Mouse (Mus musculus): ENCODE data around the gene Taok3. TPM values are rescaled to one million over a fixed set of nuclear protein-coding genes. Genes with fewer than 3 reads are reported as not detected.
A peak's percentile ranks its signal among the peaks of the same experiment; 100 is the strongest.

Taok3 gene
- 17.4 and 18.6 TPM in 2 replicates for total RNA-seq (2012; rRNA removed)
- 7.2 and 8.3 TPM in 2 replicates for total RNA-seq (2014; rRNA removed)
- polyA plus RNA-seq (2012; ENCODE audit: insufficient read length, low read depth): 34.6 and 35.0 TPM in 2 replicates

- H3K27me3 ChIP-seq (replicated peaks): peaks cover 6% of the 10 kb centered on the region
- H3K4me2 ChIP-seq (ENCODE audit: insufficient read depth, low read depth, poor library complexity, severe bottlenecking): peak within 1 kb of the TSS; percentile 87
- H3K9me3 ChIP-seq (replicated peaks; ENCODE audit: low read length): no peaks in the 10 kb centered on the region
- peak within 1 kb of the TSS; percentile 85 for H3K9ac ChIP-seq (ENCODE audit: insufficient read depth, low read depth)
- peak; percentile 99 for DNase-seq (ENCODE audit: extremely low read depth)
- in situ Hi-C loops (cut with MboI; ENCODE audit: low pct_ligation_motif_present, low pct_unique_long_range_greater_than_20kb, low sequenced_read_pairs): loop anchor here (5.0 to 10.0 kb wide), 2 partner anchors 165 to 372 kb away; partner anchors contain the start of gene Pebp1
- H3K36me3 ChIP-seq (replicated peaks in 1 of 2; ENCODE audit: control insufficient read depth in 1 of 2, insufficient read depth in 1 of 2, low read length in 1 of 2): no peaks in the 10 kb centered on the region
- peak within 1 kb of the TSS; percentile 77 to 90 (median 84) for H3K4me3 ChIP-seq (replicated peaks in 1 of 3; ENCODE audit: low read depth in 2 of 3, low read length in 2 of 3, poor library complexity in 1 of 3)
- peaks cover 0 to 27% of the 10 kb centered on the region in 2 experiments; a peak in 2 of 4 replicates for H3K4me1 ChIP-seq (ENCODE audit: control insufficient read depth in 1 of 2, insufficient read depth in 2 of 2)
- dilution Hi-C loops (cut with MboI; ENCODE audit: extremely low pct_ligation_motif_present, extremely low pct_unique_long_range_greater_than_20kb, low sequenced_read_pairs): no loop called here
- TF ChIP-seq KAT2A (IDR thresholded peaks at IDR 0.05; ENCODE audit: insufficient replicate concordance, low read length): peak; percentile 64; the same call in 1 of the 2 replicates
- TF ChIP-seq ZMIZ1 (IDR thresholded peaks at IDR 0.05; ENCODE audit: low read depth, low read length): peak; percentile 32; the same call in 1 of the 2 replicates
- peak; percentile 42; the same call in 1 of the 2 replicates for TF ChIP-seq NRF1 (IDR thresholded peaks at IDR 0.05; ENCODE audit: low read depth, low read length)
- no peak; the same call in 1 of the 2 replicates for TF ChIP-seq GABPA (IDR thresholded peaks at IDR 0.05; ENCODE audit: insufficient replicate concordance, low read depth, low read length)
- TF ChIP-seq SIN3A (IDR thresholded peaks at IDR 0.05; ENCODE audit: low read length): peak; percentile 97
- no peak for TF ChIP-seq USF2 (conservative IDR thresholded peaks at IDR 0.05; ENCODE audit: low read depth, low read length)
- peak; percentile 73 for TF ChIP-seq TBP (conservative IDR thresholded peaks at IDR 0.05; ENCODE audit: low read depth, low read length)
- no peak for TF ChIP-seq ZKSCAN1 (IDR thresholded peaks at IDR 0.05; ENCODE audit: borderline replicate concordance, low read depth, low read length)
- TF ChIP-seq NELFE (IDR thresholded peaks at IDR 0.05; ENCODE audit: low read depth, low read length): peak; percentile 92
- TF ChIP-seq ZNF384 (IDR thresholded peaks at IDR 0.05; ENCODE audit: low read depth, low read length): peak; percentile 49
- no peak for TF ChIP-seq ETS1 (conservative IDR thresholded peaks at IDR 0.05; ENCODE audit: low read depth, low read length)
- no peak for TF ChIP-seq PAX5 (IDR thresholded peaks at IDR 0.05; ENCODE audit: low read length)
- peak; percentile 45 for TF ChIP-seq IRF4 (IDR thresholded peaks at IDR 0.05; ENCODE audit: low read depth, low read length)
- peak; percentile 98 for TF ChIP-seq ELF1 (IDR thresholded peaks at IDR 0.05; ENCODE audit: low read depth, low read length)
- peak; percentile 83 for TF ChIP-seq CHD2 (IDR thresholded peaks at IDR 0.05; ENCODE audit: low read length)
- TF ChIP-seq MAX (IDR thresholded peaks at IDR 0.05; ENCODE audit: low read length): peak; percentile 70; the same call in 1 of the 2 replicates
- no peak for TF ChIP-seq CTCF (conservative IDR thresholded peaks at IDR 0.05 in 1 of 2, IDR thresholded peaks at IDR 0.05 in 1 of 2; ENCODE audit: low read depth in 2 of 2, low read length in 2 of 2)
- TF ChIP-seq MXI1 (IDR thresholded peaks at IDR 0.05; ENCODE audit: low read depth, low read length): peak; percentile 89
- peak; percentile 96 for TF ChIP-seq POLR2A (IDR thresholded peaks at IDR 0.05; ENCODE audit: low read depth, low read length)
- no peak for TF ChIP-seq E2F4 (IDR thresholded peaks at IDR 0.05; ENCODE audit: insufficient replicate concordance, low read depth, low read length)
- TF ChIP-seq UBTF (IDR thresholded peaks at IDR 0.05; ENCODE audit: low read depth, low read length): no peak
- TF ChIP-seq MAZ (IDR thresholded peaks at IDR 0.05; ENCODE audit: low read depth, low read length): peak; percentile 90
- TF ChIP-seq RAD21 (IDR thresholded peaks at IDR 0.05; ENCODE audit: low read depth, low read length): no peak
- TF ChIP-seq EP300 (IDR thresholded peaks at IDR 0.05; ENCODE audit: low read length): no peak; the same call in 1 of the 2 replicates
- TF ChIP-seq RCOR1 (conservative IDR thresholded peaks at IDR 0.05; ENCODE audit: low read depth, low read length): peak; percentile 67; the same call in 1 of the 2 replicates
- TF ChIP-seq JUND (conservative IDR thresholded peaks at IDR 0.05; ENCODE audit: low read depth, low read length): no peak
- TF ChIP-seq POLR2AphosphoS2 (IDR thresholded peaks at IDR 0.05; ENCODE audit: low read depth, low read length): no peak
- no peak for TF ChIP-seq CHD1 (IDR thresholded peaks at IDR 0.05; ENCODE audit: low read depth, low read length)
- no peak for TF ChIP-seq MAFK (IDR thresholded peaks at IDR 0.05; ENCODE audit: insufficient replicate concordance, low read length)
- peak; percentile 72; the same call in 1 of the 2 replicates for TF ChIP-seq MEF2A (IDR thresholded peaks at IDR 0.05; ENCODE audit: borderline replicate concordance, low read depth, low read length)
- TF ChIP-seq JUN (IDR thresholded peaks at IDR 0.05; ENCODE audit: insufficient read depth, low read depth, low read length): no peak
- peak; percentile 45 for TF ChIP-seq BHLHE40 (IDR thresholded peaks at IDR 0.05; ENCODE audit: low read depth, low read length)
- peak; percentile 94 for TF ChIP-seq HCFC1 (IDR thresholded peaks at IDR 0.05; ENCODE audit: low read depth, low read length)
- TF ChIP-seq TCF12 (IDR thresholded peaks at IDR 0.05; ENCODE audit: low read depth, low read length): peak; percentile 69
- no peak for TF ChIP-seq ZC3H11A (IDR thresholded peaks at IDR 0.05; ENCODE audit: low read depth, low read length)
- no peak; the same call in 1 of the 2 replicates for TF ChIP-seq MYC (IDR thresholded peaks at IDR 0.05; ENCODE audit: low read depth, low read length)
- peak; percentile 17 for TF ChIP-seq SMC3 (IDR thresholded peaks at IDR 0.05; ENCODE audit: low read depth, low read length)
- no peak for TF ChIP-seq USF1 (IDR thresholded peaks at IDR 0.05; ENCODE audit: low read depth, low read length)
- peaks cover 6% of the 10 kb centered on the region for H3K79me2 ChIP-seq (replicated peaks; ENCODE audit: control insufficient read depth, extremely low read depth, insufficient read depth, poor library complexity, severe bottlenecking)
- no peak within 1 kb of the TSS for H3K27ac ChIP-seq (ENCODE audit: insufficient read depth, low read depth)
These were observed at the start of gene Taok3 for GRCm38 (mm10) chr5:117119777-117120488. TSS of gene Taok3 (plus strand) at chr5:117120129.
